Mouse (Mus musculus): ENCODE measurements around the gene Dlg5. TPM values are rescaled to one million over a fixed set of nuclear protein-coding genes. Genes with fewer than 3 reads are reported as not detected.

Gene Dlg5
- polyA plus RNA-seq, 1 experiment from 2014 or later: 19.0 TPM

DNA sequence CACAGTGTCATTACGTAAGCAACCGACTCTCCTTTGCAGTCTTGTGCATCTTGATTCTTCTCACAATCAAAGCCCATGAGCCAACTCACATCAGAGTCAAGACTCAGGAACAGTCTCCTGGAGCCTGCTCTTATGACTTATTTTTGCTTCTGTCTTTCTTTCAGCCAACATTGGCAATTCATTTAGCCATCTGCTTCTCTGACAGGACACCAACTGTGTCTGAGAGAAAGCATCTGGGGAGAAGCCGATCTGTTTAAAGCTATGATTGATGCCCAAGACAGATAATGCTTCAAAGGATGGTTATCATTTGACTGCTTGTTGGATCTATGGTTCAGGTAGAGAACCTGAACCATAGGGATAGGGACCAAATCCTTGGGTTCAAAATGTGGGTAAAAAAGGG, 153.3 kb downstream of the Dlg5 start:
- no peaks in the 10 kb centered on the region for H3K4me1 ChIP-seq
- H3K4me2 ChIP-seq (replicated peaks): no peak overlapping the region
- no peaks in the 10 kb centered on the region for H3K27me3 ChIP-seq
- no peaks in the 10 kb centered on the region for H3K36me3 ChIP-seq
- H3K9me3 ChIP-seq: no peaks in the 10 kb centered on the region
- no peak overlapping the region for H3K9ac ChIP-seq (replicated peaks)
- 93% methylated on average over 3 of the region's 3 CpGs for WGBS
- H3K27ac ChIP-seq (replicated peaks): no peak overlapping the region
- ATAC-seq (ENCODE audit: low FRiP score, low read depth): no peak
- H3K4me3 ChIP-seq: no peak overlapping the region

- no peaks in the 10 kb centered on the region for H3K4me1 ChIP-seq
- H3K27me3 ChIP-seq: no peaks in the 10 kb centered on the region
- no peak for ATAC-seq (ENCODE audit: low FRiP score, low read depth)
- no peak overlapping the region for H3K4me3 ChIP-seq
- H3K9me3 ChIP-seq: no peaks in the 10 kb centered on the region
- H3K9ac ChIP-seq (replicated peaks): no peak overlapping the region
- no peaks in the 10 kb centered on the region for H3K36me3 ChIP-seq
- H3K27ac ChIP-seq (replicated peaks): no peak overlapping the region
- WGBS: 82% methylated on average over 1 of the region's 1 CpGs
- H3K4me2 ChIP-seq (replicated peaks): no peak overlapping the region
These were observed 154.9 kb downstream of the Dlg5 start for GRCm38 (mm10) chr14:24090790-24091189.

DNA sequence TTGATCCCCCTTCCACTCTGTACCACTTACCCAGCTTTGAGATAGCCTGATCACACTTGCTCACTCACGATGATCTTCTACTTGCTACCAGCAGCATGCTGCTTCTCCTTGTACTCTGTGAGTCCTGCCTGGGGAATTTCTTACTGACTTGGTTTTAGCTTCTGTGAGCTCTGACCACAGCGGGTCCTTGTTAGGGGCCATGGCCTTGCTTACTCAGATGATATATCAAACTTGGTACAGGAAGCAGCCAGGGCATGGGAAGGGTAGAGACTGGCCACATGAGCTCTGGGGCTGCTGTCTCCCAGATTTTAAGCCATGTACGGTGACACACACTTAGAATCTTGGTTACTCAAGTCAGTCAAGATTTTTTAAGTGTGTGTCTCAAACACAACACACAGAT, 156.5 kb downstream of the Dlg5 start:
- Histone ChIP-seq H3K9me3 (no peaks in the 10 kb centered on the region), H3K36me3 (no peaks in the 10 kb centered on the region), H3K4me3 (no peak overlapping the region), H3K27me3 (no peaks in the 10 kb centered on the region), H3K4me1 (no peaks in the 10 kb centered on the region), H3K4me2 (replicated peaks) (no peak overlapping the region), H3K27ac (replicated peaks) (no peak overlapping the region), H3K9ac (replicated peaks) (no peak overlapping the region)
- ATAC-seq (ENCODE audit: low FRiP score, low read depth): no peak
- WGBS: 84% methylated on average over 3 of the region's 3 CpGs

DNA sequence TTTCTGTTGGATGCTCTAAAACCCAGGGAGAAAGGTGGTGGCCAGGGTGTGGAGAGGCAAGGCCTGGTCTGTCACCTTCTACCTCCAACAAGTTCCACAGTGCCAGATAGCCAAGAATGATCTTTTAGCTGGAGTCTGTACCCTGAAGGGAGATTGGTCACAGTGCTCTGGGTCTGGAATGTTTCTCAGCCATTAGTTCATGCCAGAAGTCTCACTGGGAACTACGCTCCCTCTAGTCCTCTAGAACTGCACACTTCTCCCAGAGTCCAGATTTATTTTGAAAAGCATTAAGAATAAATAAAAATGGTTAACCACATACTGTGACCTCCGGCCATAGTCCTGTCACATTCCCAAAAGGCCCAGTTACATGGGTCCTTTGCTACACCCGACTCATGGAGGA, 158.3 kb downstream of the Dlg5 start:
- no peak overlapping the region for H3K4me3 ChIP-seq
- H3K27ac ChIP-seq (replicated peaks): no peak overlapping the region
- no peak for ATAC-seq (ENCODE audit: low FRiP score, low read depth)
- no peak overlapping the region for H3K9ac ChIP-seq (replicated peaks)
- H3K9me3 ChIP-seq: no peaks in the 10 kb centered on the region
- no peaks in the 10 kb centered on the region; the same call in 1 of the 2 replicates for H3K27me3 ChIP-seq
- peaks cover under 1% of the 10 kb centered on the region for H3K4me1 ChIP-seq
- no peaks in the 10 kb centered on the region for H3K36me3 ChIP-seq
- 90% methylated on average over 3 of the region's 3 CpGs for WGBS
- no peak overlapping the region for H3K4me2 ChIP-seq (replicated peaks)

GRCm38 (mm10) chr14:24086481-24086880, 159.2 kb downstream of the Dlg5 start:
- no peak for ATAC-seq (ENCODE audit: low FRiP score, low read depth)
- H3K9ac ChIP-seq (replicated peaks): no peak overlapping the region

More at GRCm38 (mm10) chr14:24086481-24086880, 159.2 kb downstream of the Dlg5 start:
- no peaks in the 10 kb centered on the region; the same call in 1 of the 2 replicates for H3K27me3 ChIP-seq
- no peaks in the 10 kb centered on the region for H3K36me3 ChIP-seq
- no peak overlapping the region for H3K27ac ChIP-seq (replicated peaks)
- no peaks in the 10 kb centered on the region for H3K9me3 ChIP-seq
- 76% methylated on average over 5 of the region's 5 CpGs for WGBS
- H3K4me3 ChIP-seq: no peak overlapping the region
- H3K4me2 ChIP-seq (replicated peaks): no peak overlapping the region
- peaks cover 9% of the 10 kb centered on the region for H3K4me1 ChIP-seq

Small RNAs within 50 kb of the gene (microRNA-seq; reads per million reads assigned to microRNA genes)
- gene Mir7210: not detected

Other genes with a start within 250 kb of the Dlg5 start
- gene Kcnma1, start 231.4 kb downstream of the Dlg5 start, polyA plus RNA-seq (2016; fragmentation: Nextera tagmentation; extraction: Ambion mirVana): 2.7 and 3.1 TPM in 2 replicates
- not detected in 2 replicates for gene E330034G19Rik, start 47.3 kb upstream of the Dlg5 start, polyA plus RNA-seq (2016; fragmentation: Nextera tagmentation; extraction: Ambion mirVana)
- 22.5 and 24.5 TPM in 2 replicates for gene Polr3a, start 241.1 kb upstream of the Dlg5 start, polyA plus RNA-seq (2016; fragmentation: Nextera tagmentation; extraction: Ambion mirVana)
- gene Rps24, start 241.2 kb upstream of the Dlg5 start, polyA plus RNA-seq (2016; fragmentation: Nextera tagmentation; extraction: Ambion mirVana): 901 and 946 TPM in 2 replicates

Measured in midbrain, embryonic 12.5 days (tissue).